Mouse (Mus musculus) forebrain, embryonic 16.5 days (tissue): ENCODE measurements at regions not wholly inside any gene's neighbourhood (a gene's known extent, or its start where the extent isn't known, plus 50 kb on each side); places are given as distances from the start of the nearest gene placed in this dataset.

Experiments
- ATAC-seq: fragments of 200-750 bp; cut with Nextera tagmentation; 2 replicates; pipeline ENCODE4 v1.8.0; 2017; ENCODE audit warnings: mild to moderate bottlenecking, moderate library complexity
- H3K27ac ChIP-seq: fragments of 300-500 bp; sonication (generic); 2 replicates; pipeline ENCODE4 v1.5.1; 2014; ENCODE audit warnings: low read length, control low read depth
- H3K27me3 ChIP-seq: fragments of 300-500 bp; sonication (generic); replicated peaks from 2 replicates; pipeline ENCODE4 v1.6.1; 2014; ENCODE audit warnings: low read length; ENCODE audit not compliant: control insufficient read depth, insufficient read depth
- H3K36me3 ChIP-seq: fragments of 300-500 bp; sonication (generic); 2 replicates; pipeline ENCODE4 v1.6.1; 2014; ENCODE audit not compliant: control insufficient read depth, insufficient read depth
- H3K4me1 ChIP-seq: fragments of 300-500 bp; sonication (generic); replicated peaks from 2 replicates; pipeline ENCODE4 v1.6.1; 2014; ENCODE audit warnings: low read length; ENCODE audit not compliant: control insufficient read depth, insufficient read depth
- H3K4me2 ChIP-seq: fragments of 300-500 bp; sonication (generic); 2 replicates; pipeline ENCODE4 v1.6.1; 2014; ENCODE audit warnings: mild to moderate bottlenecking, low read length, control low read depth
- H3K4me3 ChIP-seq: fragments of 300-500 bp; sonication (generic); replicated peaks from 2 replicates; pipeline ENCODE4 v1.5.1; 2014; ENCODE audit warnings: mild to moderate bottlenecking, low read length, control low read depth
- H3K9ac ChIP-seq: fragments of 300-500 bp; sonication (generic); replicated peaks from 2 replicates; pipeline ENCODE4 v1.6.1; 2014; ENCODE audit warnings: low read depth, low read length, control low read depth
- H3K9me3 ChIP-seq: fragments of 300-500 bp; sonication (generic); 2 replicates; pipeline ENCODE4 v1.6.1; 2016; ENCODE audit warnings: low read length; ENCODE audit not compliant: control insufficient read depth
- WGBS: fragments of 180-500 bp; shearing (Covaris S2); extraction: QIAGEN DNeasy Blood & Tissue Kit; methylation state at CpG from one replicate; pipeline ENCODE4 v1.1.7; 2014; 5-methylcytosine and 5-hydroxymethylcytosine counted together

- Histone ChIP-seq H3K4me3 (no peak overlapping the region), H3K27ac (no peak overlapping the region), H3K36me3 (no peaks in the 10 kb centered on the region), H3K4me2 (no peak overlapping the region), H3K27me3 (no peaks in the 10 kb centered on the region), H3K4me1 (no peaks in the 10 kb centered on the region), H3K9me3 (no peaks in the 10 kb centered on the region), H3K9ac (no peak overlapping the region)
- 72% methylated on average over 1 of the region's 1 CpGs for WGBS
- ATAC-seq, result no peak
Observed at GRCm38 (mm10) chr13:90749741-90750140, 155.4 kb downstream of the Atp6ap1l start.

- no peak overlapping the region for H3K9ac ChIP-seq
- no peaks in the 10 kb centered on the region for H3K27me3 ChIP-seq
- WGBS, result 56% methylated on average over 1 of the region's 1 CpGs
- H3K4me3 ChIP-seq, result no peak overlapping the region
- H3K4me1 ChIP-seq, result no peaks in the 10 kb centered on the region
- no peak for ATAC-seq
- H3K36me3 ChIP-seq, result no peaks in the 10 kb centered on the region
- no peak overlapping the region for H3K27ac ChIP-seq
- no peak overlapping the region for H3K4me2 ChIP-seq
- H3K9me3 ChIP-seq, result no peaks in the 10 kb centered on the region
Observed at GRCm38 (mm10) chr13:90745063-90745462, 160.1 kb downstream of the Atp6ap1l start.

GRCm38 (mm10) chr13:90742615-90743402 is 162.3 kb downstream of the Atp6ap1l start:
- no peak overlapping the region for H3K4me3 ChIP-seq
- WGBS, result 80% methylated on average over 4 of the region's 4 CpGs
- no peaks in the 10 kb centered on the region for H3K9me3 ChIP-seq
- no peak overlapping the region for H3K9ac ChIP-seq
- no peak for ATAC-seq
- H3K27me3 ChIP-seq, result no peaks in the 10 kb centered on the region
- H3K4me1 ChIP-seq, result no peaks in the 10 kb centered on the region
- H3K36me3 ChIP-seq, result no peaks in the 10 kb centered on the region
- no peak overlapping the region for H3K27ac ChIP-seq
- no peak overlapping the region for H3K4me2 ChIP-seq

- Histone ChIP-seq H3K9me3 (no peaks in the 10 kb centered on the region), H3K4me3 (no peak overlapping the region), H3K4me2 (no peak overlapping the region), H3K27ac (no peak overlapping the region), H3K27me3 (no peaks in the 10 kb centered on the region), H3K9ac (no peak overlapping the region), H3K36me3 (no peaks in the 10 kb centered on the region), H3K4me1 (no peaks in the 10 kb centered on the region)
- no peak for ATAC-seq
- 94% methylated on average over 1 of the region's 1 CpGs for WGBS
Observed at GRCm38 (mm10) chr13:90739797-90740196, 165.4 kb downstream of the Atp6ap1l start.

- no peak overlapping the region for H3K4me3 ChIP-seq
- H3K9me3 ChIP-seq, result no peaks in the 10 kb centered on the region
- ATAC-seq, result no peak
- no peak overlapping the region for H3K4me2 ChIP-seq
- H3K9ac ChIP-seq, result no peak overlapping the region
- H3K4me1 ChIP-seq, result no peaks in the 10 kb centered on the region
- 79% methylated on average over 3 of the region's 3 CpGs for WGBS
- no peak overlapping the region for H3K27ac ChIP-seq
- no peaks in the 10 kb centered on the region for H3K36me3 ChIP-seq
- no peaks in the 10 kb centered on the region for H3K27me3 ChIP-seq
Observed at GRCm38 (mm10) chr13:90738513-90738912, 166.6 kb downstream of the Atp6ap1l start.

- Histone ChIP-seq H3K27me3 (no peaks in the 10 kb centered on the region), H3K4me2 (no peak overlapping the region), H3K4me3 (no peak overlapping the region), H3K9me3 (no peaks in the 10 kb centered on the region), H3K9ac (no peak overlapping the region), H3K27ac (no peak overlapping the region), H3K4me1 (no peaks in the 10 kb centered on the region), H3K36me3 (no peaks in the 10 kb centered on the region)
- 92% methylated on average over 3 of the region's 3 CpGs for WGBS
- no peak for ATAC-seq
Observed at GRCm38 (mm10) chr13:90733265-90733664, 171.9 kb downstream of the Atp6ap1l start.

- Histone ChIP-seq H3K4me1 (no peaks in the 10 kb centered on the region), H3K4me2 (no peak overlapping the region), H3K27me3 (no peaks in the 10 kb centered on the region), H3K27ac (no peak overlapping the region), H3K36me3 (no peaks in the 10 kb centered on the region), H3K9me3 (no peaks in the 10 kb centered on the region), H3K4me3 (no peak overlapping the region), H3K9ac (no peak overlapping the region)
- no peak for ATAC-seq
Observed at GRCm38 (mm10) chr13:90729078-90729477, 176.1 kb downstream of the Atp6ap1l start.

- Histone ChIP-seq H3K9me3 (no peaks in the 10 kb centered on the region), H3K36me3 (no peaks in the 10 kb centered on the region), H3K4me2 (no peak overlapping the region), H3K4me3 (no peak overlapping the region), H3K4me1 (peaks cover 10% of the 10 kb centered on the region), H3K9ac (no peak overlapping the region), H3K27ac (no peak overlapping the region), H3K27me3 (no peaks in the 10 kb centered on the region)
- ATAC-seq, result no peak
- WGBS, result 89% methylated on average over 4 of the region's 4 CpGs
Observed at GRCm38 (mm10) chr13:90727816-90728215, 177.3 kb downstream of the Atp6ap1l start.

- 0 out of 2 replicates have a peak, but pooled peaks have one; percentile 20 for ATAC-seq
- H3K9ac ChIP-seq, result no peak overlapping the region
- no peaks in the 10 kb centered on the region for H3K27me3 ChIP-seq
- no peak overlapping the region for H3K4me3 ChIP-seq
- no peak overlapping the region for H3K4me2 ChIP-seq
- 69% methylated on average over 10 of the region's 10 CpGs for WGBS
- no peaks in the 10 kb centered on the region for H3K9me3 ChIP-seq
- H3K27ac ChIP-seq, result no peak overlapping the region
- H3K4me1 ChIP-seq, result peaks cover 12% of the 10 kb centered on the region
- H3K36me3 ChIP-seq, result no peaks in the 10 kb centered on the region
Observed at GRCm38 (mm10) chr13:90725053-90725827, 179.9 kb downstream of the Atp6ap1l start.
